Mouse (Mus musculus): ENCODE results near the gene Trpm3. TPM values are rescaled to one million over a fixed set of nuclear protein-coding genes. Genes with fewer than 3 reads are reported as not detected.
A peak's percentile ranks its signal among the peaks of the same experiment; 100 is the strongest.

Gene Trpm3
- polyA plus RNA-seq, 1 experiment from 2014 or later = 1.2 TPM

GRCm38 (mm10) chr19:22338927-22339326 is 200.1 kb downstream of the Trpm3 start:
- peak; percentile 79 for ATAC-seq (ENCODE audit: low read depth)
- 52% methylated on average over 8 of the region's 8 CpGs for WGBS
- no peaks in the 10 kb centered on the region for H3K9me3 ChIP-seq (ENCODE audit: control insufficient read depth, low read length)
- H3K9ac ChIP-seq (ENCODE audit: low read length) = no peak overlapping the region
- H3K4me3 ChIP-seq (ENCODE audit: low read length) = no peak overlapping the region
- H3K36me3 ChIP-seq (ENCODE audit: control insufficient read depth, insufficient read depth, low read length) = no peaks in the 10 kb centered on the region
- no peaks in the 10 kb centered on the region; the same call in 1 of the 2 replicates for H3K4me1 ChIP-seq (replicated peaks; ENCODE audit: control insufficient read depth, insufficient read depth, low read length)
- H3K27ac ChIP-seq (ENCODE audit: low read length) = no peak overlapping the region
- H3K4me2 ChIP-seq (ENCODE audit: low read depth, low read length) = no peak overlapping the region
- no peaks in the 10 kb centered on the region for H3K27me3 ChIP-seq (ENCODE audit: control insufficient read depth, insufficient read depth, low read depth, low read length)

- no peaks in the 10 kb centered on the region for H3K4me1 ChIP-seq (replicated peaks; ENCODE audit: control insufficient read depth, insufficient read depth, low read length)
- H3K36me3 ChIP-seq (ENCODE audit: control insufficient read depth, insufficient read depth, low read length) = no peaks in the 10 kb centered on the region
- H3K4me2 ChIP-seq (ENCODE audit: low read depth, low read length) = no peak overlapping the region
- no peaks in the 10 kb centered on the region for H3K27me3 ChIP-seq (ENCODE audit: control insufficient read depth, insufficient read depth, low read depth, low read length)
- H3K9me3 ChIP-seq (ENCODE audit: control insufficient read depth, low read length) = no peaks in the 10 kb centered on the region
- H3K27ac ChIP-seq (ENCODE audit: low read length) = no peak overlapping the region
- H3K9ac ChIP-seq (ENCODE audit: low read length) = no peak overlapping the region
- ATAC-seq (ENCODE audit: low read depth) = no peak
- 81% methylated on average over 14 of the region's 14 CpGs for WGBS
- no peak overlapping the region for H3K4me3 ChIP-seq (ENCODE audit: low read length)
These were observed 215.2 kb downstream of the Trpm3 start for GRCm38 (mm10) chr19:22354037-22354541.

- WGBS = 56% methylated on average over 3 of the region's 3 CpGs
- Histone ChIP-seq H3K9me3 (ENCODE audit: control insufficient read depth, low read length) (no peaks in the 10 kb centered on the region), H3K36me3 (ENCODE audit: control insufficient read depth, insufficient read depth, low read length) (no peaks in the 10 kb centered on the region), H3K4me1 (replicated peaks; ENCODE audit: control insufficient read depth, insufficient read depth, low read length) (no peaks in the 10 kb centered on the region), H3K4me3 (ENCODE audit: low read length) (no peak overlapping the region), H3K27ac (ENCODE audit: low read length) (no peak overlapping the region), H3K4me2 (ENCODE audit: low read depth, low read length) (no peak overlapping the region), H3K27me3 (ENCODE audit: control insufficient read depth, insufficient read depth, low read depth, low read length) (no peaks in the 10 kb centered on the region), H3K9ac (ENCODE audit: low read length) (no peak overlapping the region)
- ATAC-seq (ENCODE audit: low read depth) = peak; percentile 51
These were observed 248.0 kb downstream of the Trpm3 start for GRCm38 (mm10) chr19:22386890-22387289.

GRCm38 (mm10) chr19:22394700-22395099 is 255.9 kb downstream of the Trpm3 start:
- Histone ChIP-seq H3K4me1 (replicated peaks; ENCODE audit: control insufficient read depth, insufficient read depth, low read length) (no peaks in the 10 kb centered on the region), H3K4me3 (ENCODE audit: low read length) (no peak overlapping the region), H3K9me3 (ENCODE audit: control insufficient read depth, low read length) (no peaks in the 10 kb centered on the region), H3K9ac (ENCODE audit: low read length) (no peak overlapping the region), H3K27me3 (ENCODE audit: control insufficient read depth, insufficient read depth, low read depth, low read length) (no peaks in the 10 kb centered on the region), H3K27ac (ENCODE audit: low read length) (no peak overlapping the region), H3K36me3 (ENCODE audit: control insufficient read depth, insufficient read depth, low read length) (no peaks in the 10 kb centered on the region), H3K4me2 (ENCODE audit: low read depth, low read length) (no peak overlapping the region)
- 88% methylated on average over 1 of the region's 1 CpGs for WGBS
- ATAC-seq (ENCODE audit: low read depth) = no peak

GRCm38 (mm10) chr19:22404049-22404448 is 265.2 kb downstream of the Trpm3 start:
- Histone ChIP-seq H3K9me3 (ENCODE audit: control insufficient read depth, low read length) (no peaks in the 10 kb centered on the region), H3K4me1 (replicated peaks; ENCODE audit: control insufficient read depth, insufficient read depth, low read length) (no peaks in the 10 kb centered on the region), H3K9ac (ENCODE audit: low read length) (no peak overlapping the region), H3K4me3 (ENCODE audit: low read length) (no peak overlapping the region), H3K27ac (ENCODE audit: low read length) (no peak overlapping the region), H3K27me3 (ENCODE audit: control insufficient read depth, insufficient read depth, low read depth, low read length) (no peaks in the 10 kb centered on the region), H3K4me2 (ENCODE audit: low read depth, low read length) (no peak overlapping the region), H3K36me3 (ENCODE audit: control insufficient read depth, insufficient read depth, low read length) (no peaks in the 10 kb centered on the region)
- WGBS = 90% methylated on average over 3 of the region's 3 CpGs
- ATAC-seq (ENCODE audit: low read depth) = no peak

- H3K36me3 ChIP-seq (ENCODE audit: control insufficient read depth, insufficient read depth, low read length) = no peaks in the 10 kb centered on the region
- H3K9ac ChIP-seq (ENCODE audit: low read length) = no peak overlapping the region
- H3K9me3 ChIP-seq (ENCODE audit: control insufficient read depth, low read length) = no peaks in the 10 kb centered on the region
- no peak overlapping the region for H3K27ac ChIP-seq (ENCODE audit: low read length)
- no peaks in the 10 kb centered on the region for H3K27me3 ChIP-seq (ENCODE audit: control insufficient read depth, insufficient read depth, low read depth, low read length)
- 89% methylated on average over 3 of the region's 3 CpGs for WGBS
- H3K4me2 ChIP-seq (ENCODE audit: low read depth, low read length) = no peak overlapping the region
- H3K4me3 ChIP-seq (ENCODE audit: low read length) = no peak overlapping the region
- ATAC-seq (ENCODE audit: low read depth) = no peak
- no peaks in the 10 kb centered on the region for H3K4me1 ChIP-seq (replicated peaks; ENCODE audit: control insufficient read depth, insufficient read depth, low read length)
These were observed 279.4 kb downstream of the Trpm3 start for GRCm38 (mm10) chr19:22418239-22418638.

GRCm38 (mm10) chr19:22437207-22437606 is 298.4 kb downstream of the Trpm3 start:
- WGBS = 82% methylated on average over 2 of the region's 2 CpGs
- Histone ChIP-seq H3K4me1 (replicated peaks; ENCODE audit: control insufficient read depth, insufficient read depth, low read length) (no peaks in the 10 kb centered on the region), H3K4me3 (ENCODE audit: low read length) (no peak overlapping the region), H3K9me3 (ENCODE audit: control insufficient read depth, low read length) (no peaks in the 10 kb centered on the region), H3K27ac (ENCODE audit: low read length) (no peak overlapping the region), H3K27me3 (ENCODE audit: control insufficient read depth, insufficient read depth, low read depth, low read length) (no peaks in the 10 kb centered on the region), H3K36me3 (ENCODE audit: control insufficient read depth, insufficient read depth, low read length) (no peaks in the 10 kb centered on the region), H3K9ac (ENCODE audit: low read length) (no peak overlapping the region), H3K4me2 (ENCODE audit: low read depth, low read length) (no peak overlapping the region)
- no peak for ATAC-seq (ENCODE audit: low read depth)

- Histone ChIP-seq H3K4me3 (ENCODE audit: low read length) (peak overlapping the region; percentile 36), H3K4me2 (ENCODE audit: low read depth, low read length) (peak overlapping the region; percentile 65), H3K4me1 (replicated peaks; ENCODE audit: control insufficient read depth, insufficient read depth, low read length) (no peaks in the 10 kb centered on the region), H3K27me3 (ENCODE audit: control insufficient read depth, insufficient read depth, low read depth, low read length) (no peaks in the 10 kb centered on the region), H3K36me3 (ENCODE audit: control insufficient read depth, insufficient read depth, low read length) (no peaks in the 10 kb centered on the region), H3K9me3 (ENCODE audit: control insufficient read depth, low read length) (no peaks in the 10 kb centered on the region), H3K9ac (ENCODE audit: low read length) (peak overlapping the region; percentile 27), H3K27ac (ENCODE audit: low read length) (no peak overlapping the region)
- 4% methylated on average over 18 of the region's 18 CpGs for WGBS
- ATAC-seq (ENCODE audit: low read depth) = peak; percentile 48
These were observed 308.8 kb downstream of the Trpm3 start for GRCm38 (mm10) chr19:22447418-22448339.

GRCm38 (mm10) chr19:22448340-22449288 is 309.8 kb downstream of the Trpm3 start:
- 31% methylated on average over 20 of the region's 20 CpGs for WGBS
- H3K4me3 ChIP-seq (ENCODE audit: low read length) = peak overlapping the region; percentile 36
- peak; percentile 48; the same call in 1 of the 2 replicates for ATAC-seq (ENCODE audit: low read depth)
- peak overlapping the region; percentile 27 for H3K9ac ChIP-seq (ENCODE audit: low read length)
- H3K36me3 ChIP-seq (ENCODE audit: control insufficient read depth, insufficient read depth, low read length) = no peaks in the 10 kb centered on the region
- no peaks in the 10 kb centered on the region for H3K27me3 ChIP-seq (ENCODE audit: control insufficient read depth, insufficient read depth, low read depth, low read length)
- H3K4me2 ChIP-seq (ENCODE audit: low read depth, low read length) = peak overlapping the region; percentile 65
- no peaks in the 10 kb centered on the region for H3K4me1 ChIP-seq (replicated peaks; ENCODE audit: control insufficient read depth, insufficient read depth, low read length)
- H3K27ac ChIP-seq (ENCODE audit: low read length) = no peak overlapping the region
- H3K9me3 ChIP-seq (ENCODE audit: control insufficient read depth, low read length) = no peaks in the 10 kb centered on the region

All from lung, embryonic 16.5 days (tissue).